In the genomic region with DNA sequence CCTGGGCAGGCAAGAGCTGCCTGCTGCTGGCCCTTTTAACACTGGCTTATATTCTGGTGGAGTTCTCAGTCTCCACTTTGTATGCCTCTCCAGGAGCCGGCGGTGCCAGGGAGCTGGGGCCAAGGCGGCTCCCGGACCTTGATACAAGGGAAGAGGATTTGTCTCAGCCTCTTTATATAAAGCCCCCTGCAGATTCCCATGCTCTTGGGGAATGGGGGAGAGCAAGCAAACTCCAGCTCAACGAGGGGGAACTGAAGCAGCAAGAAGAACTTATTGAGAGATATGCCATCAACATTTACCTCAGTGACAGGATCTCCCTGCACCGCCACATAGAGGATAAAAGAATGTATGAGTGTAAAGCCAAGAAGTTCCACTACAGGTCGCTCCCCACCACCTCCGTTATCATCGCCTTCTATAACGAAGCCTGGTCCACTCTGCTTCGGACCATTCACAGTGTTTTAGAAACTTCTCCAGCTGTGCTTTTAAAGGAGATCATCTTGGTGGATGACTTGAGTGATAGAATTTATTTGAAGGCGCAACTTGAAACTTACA, we compare ENCODE assay signal across 8 mouse cellular contexts. TPM values are rescaled to one million over a fixed set of nuclear protein-coding genes. Genes with fewer than 3 reads are reported as not detected.
DNase-seq lines count a peak whose midpoint lies in the region; ATAC-seq lines count a peak whose summit lies in the region.

No protein-coding gene starts in this region.

- H3K4me1 ChIP-seq in lung, embryonic 15.5 days: peaks cover 29% of the 10 kb centered on the region
- peaks cover 35% of the 10 kb centered on the region for H3K4me1 ChIP-seq in embryonic facial prominence, embryonic 10.5 days
- H3K4me1 ChIP-seq in intestine, embryonic 15.5 days (replicated peaks): peaks cover 14% of the 10 kb centered on the region
- peaks cover 17% of the 10 kb centered on the region; the same call in 1 of the 2 replicates for H3K4me1 ChIP-seq in neural tube, embryonic 14.5 days (ENCODE audit: control insufficient read depth, insufficient read depth, low read length)

- DNase-seq in lung, postnatal 10 days: no peak
- no peak for DNase-seq in embryonic facial prominence, embryonic 10.5 days (ENCODE audit: low spot score)
- no peak for DNase-seq in adrenal gland, postnatal 14 days
- no peak for DNase-seq in cerebellum, adult 9-11 months
- no peak for DNase-seq in spleen, postnatal 14 days (ENCODE audit: low spot score in 2 of 2)

- peak overlapping the region; percentile 84; the same call in 1 of the 2 replicates for H3K27ac ChIP-seq in lung, embryonic 15.5 days
- H3K27ac ChIP-seq in embryonic facial prominence, embryonic 10.5 days (replicated peaks): peak overlapping the region; percentile 96
- H3K27ac ChIP-seq in intestine, embryonic 15.5 days: peak overlapping the region; percentile 84
- no peak overlapping the region for H3K27ac ChIP-seq in neural tube, embryonic 14.5 days (ENCODE audit: low read depth, low read length)

- peak overlapping the region; percentile 94 for H3K4me2 ChIP-seq in lung, embryonic 15.5 days
- H3K4me2 ChIP-seq in intestine, embryonic 15.5 days (replicated peaks): peak overlapping the region; percentile 96
- peak overlapping the region; percentile 91 for H3K4me2 ChIP-seq in neural tube, embryonic 14.5 days (ENCODE audit: low read depth, low read length)

- WGBS in lung, embryonic 15.5 days: 31% methylated on average over 12 of the region's 12 CpGs
- 37% methylated on average over 12 of the region's 12 CpGs for whole genome bisulfite sequencing in embryonic facial prominence, embryonic 10.5 days
- WGBS in intestine, embryonic 15.5 days: 27% methylated on average over 12 of the region's 12 CpGs
- 45% methylated on average over 12 of the region's 12 CpGs for WGBS in neural tube, embryonic 14.5 days

- H3K9me3 ChIP-seq in lung, embryonic 15.5 days: no peaks in the 10 kb centered on the region
- peaks cover 4% of the 10 kb centered on the region; the same call in 1 of the 2 replicates for H3K9me3 ChIP-seq in embryonic facial prominence, embryonic 10.5 days
- peaks cover 5% of the 10 kb centered on the region; the same call in 1 of the 2 replicates for H3K9me3 ChIP-seq in intestine, embryonic 15.5 days
- no peaks in the 10 kb centered on the region for H3K9me3 ChIP-seq in neural tube, embryonic 14.5 days (ENCODE audit: control insufficient read depth, low read length)

- H3K4me3 ChIP-seq in lung, embryonic 15.5 days: peak overlapping the region; percentile 88
- H3K4me3 ChIP-seq in embryonic facial prominence, embryonic 10.5 days: peak overlapping the region; percentile 94
- peak overlapping the region; percentile 98 for H3K4me3 ChIP-seq in intestine, embryonic 15.5 days (replicated peaks)
- H3K4me3 ChIP-seq in neural tube, embryonic 14.5 days (ENCODE audit: low read depth, low read length): peak overlapping the region; percentile 96

- no peak for ATAC-seq in lung, embryonic 15.5 days (ENCODE audit: borderline replicate concordance, extremely low read depth, low FRiP score, low TSS enrichment)
- ATAC-seq in intestine, embryonic 15.5 days: no peak
- ATAC-seq in neural tube, embryonic 14.5 days (ENCODE audit: low read depth): no peak

- H3K27me3 ChIP-seq in lung, embryonic 15.5 days: no peaks in the 10 kb centered on the region
- no peaks in the 10 kb centered on the region for H3K27me3 ChIP-seq in embryonic facial prominence, embryonic 10.5 days (replicated peaks; ENCODE audit: low read depth, poor library complexity, severe bottlenecking)
- H3K27me3 ChIP-seq in intestine, embryonic 15.5 days (replicated peaks): no peaks in the 10 kb centered on the region
- H3K27me3 ChIP-seq in neural tube, embryonic 14.5 days (ENCODE audit: control insufficient read depth, insufficient read depth, low read length): no peaks in the 10 kb centered on the region

- H3K9ac ChIP-seq in lung, embryonic 15.5 days: peak overlapping the region; percentile 85
- peak overlapping the region; percentile 91 for H3K9ac ChIP-seq in intestine, embryonic 15.5 days
- H3K9ac ChIP-seq in neural tube, embryonic 14.5 days (replicated peaks; ENCODE audit: low read depth, low read length): peak overlapping the region; percentile 37; the same call in 1 of the 2 replicates

- H3K36me3 ChIP-seq in lung, embryonic 15.5 days: peaks cover 28% of the 10 kb centered on the region
- peaks cover 36% of the 10 kb centered on the region for H3K36me3 ChIP-seq in embryonic facial prominence, embryonic 10.5 days (replicated peaks)
- peaks cover 7% of the 10 kb centered on the region; the same call in 1 of the 2 replicates for H3K36me3 ChIP-seq in intestine, embryonic 15.5 days
- H3K36me3 ChIP-seq in neural tube, embryonic 14.5 days (ENCODE audit: control insufficient read depth, insufficient read depth, low read length): 0 out of 2 replicates have a peak, but pooled peaks cover 6% of the 10 kb centered on the region

RNA-seq across cellular contexts. Expression of gene Galnt4, which starts 0.5 kb away (rescaled TPM):
- 13.7 and 14.9 TPM in 2 replicates for polyA plus RNA-seq in lung, embryonic 15.5 days (2015; fragmentation: Nextera tagmentation; extraction: Ambion mirVana)
- polyA plus RNA-seq in embryonic facial prominence, embryonic 10.5 days (2016; fragmentation: Nextera tagmentation; extraction: Ambion mirVana): 4.1 and 5.4 TPM in 2 replicates
- polyA plus RNA-seq in intestine, embryonic 15.5 days (2015; fragmentation: Nextera tagmentation; extraction: Ambion mirVana): 20.0 and 21.7 TPM in 2 replicates
- 2.9 and 4.2 TPM in 2 replicates for polyA plus RNA-seq in neural tube, embryonic 14.5 days (2014; fragmentation: Nextera tagmentation; extraction: Ambion mirVana)
- 6.8 and 6.9 TPM in 2 replicates for total RNA-seq in adrenal gland, postnatal 14 days (2021)

RNA-seq across cellular contexts. Expression of gene Poc1b, which starts 1.7 kb away (rescaled TPM):
- 19.1 and 19.5 TPM in 2 replicates for polyA plus RNA-seq in lung, embryonic 15.5 days (2015; fragmentation: Nextera tagmentation; extraction: Ambion mirVana)
- 32.6 and 33.3 TPM in 2 replicates for polyA plus RNA-seq in embryonic facial prominence, embryonic 10.5 days (2016; fragmentation: Nextera tagmentation; extraction: Ambion mirVana)
- polyA plus RNA-seq in intestine, embryonic 15.5 days (2015; fragmentation: Nextera tagmentation; extraction: Ambion mirVana): 21.2 and 23.3 TPM in 2 replicates
- polyA plus RNA-seq in neural tube, embryonic 14.5 days (2014; fragmentation: Nextera tagmentation; extraction: Ambion mirVana): 13.8 and 15.7 TPM in 2 replicates
- 12.7 and 13.1 TPM in 2 replicates for total RNA-seq in adrenal gland, postnatal 14 days (2021)

RNA-seq across cellular contexts. Expression of gene Phxr2, which starts 17.6 kb away (rescaled TPM):
- polyA plus RNA-seq in lung, embryonic 15.5 days (2015; fragmentation: Nextera tagmentation; extraction: Ambion mirVana): not detected in 2 replicates
- 0.13 and 0.21 TPM in 2 replicates for polyA plus RNA-seq in embryonic facial prominence, embryonic 10.5 days (2016; fragmentation: Nextera tagmentation; extraction: Ambion mirVana)
- polyA plus RNA-seq in intestine, embryonic 15.5 days (2015; fragmentation: Nextera tagmentation; extraction: Ambion mirVana): not detected in 2 replicates
- not detected in 2 replicates for polyA plus RNA-seq in neural tube, embryonic 14.5 days (2014; fragmentation: Nextera tagmentation; extraction: Ambion mirVana)
- total RNA-seq in adrenal gland, postnatal 14 days (2021): not detected in 2 replicates

Comparison
In these comparisons a context has a peak if more than half of its experiments do, and no peak if none do; other contexts are left out.
1. H3K9ac ChIP-seq: peak in every context shown above with its lines; median percentile 91 in intestine, embryonic 15.5 days; 85 in lung, embryonic 15.5 days; 37 in neural tube, embryonic 14.5 days.